Mouse (Mus musculus): ENCODE measurements at regions not wholly inside any gene's neighbourhood (a gene's known extent, or its start where the extent isn't known, plus 50 kb on each side); places are given as distances from the start of the nearest gene placed in this dataset.

DNA sequence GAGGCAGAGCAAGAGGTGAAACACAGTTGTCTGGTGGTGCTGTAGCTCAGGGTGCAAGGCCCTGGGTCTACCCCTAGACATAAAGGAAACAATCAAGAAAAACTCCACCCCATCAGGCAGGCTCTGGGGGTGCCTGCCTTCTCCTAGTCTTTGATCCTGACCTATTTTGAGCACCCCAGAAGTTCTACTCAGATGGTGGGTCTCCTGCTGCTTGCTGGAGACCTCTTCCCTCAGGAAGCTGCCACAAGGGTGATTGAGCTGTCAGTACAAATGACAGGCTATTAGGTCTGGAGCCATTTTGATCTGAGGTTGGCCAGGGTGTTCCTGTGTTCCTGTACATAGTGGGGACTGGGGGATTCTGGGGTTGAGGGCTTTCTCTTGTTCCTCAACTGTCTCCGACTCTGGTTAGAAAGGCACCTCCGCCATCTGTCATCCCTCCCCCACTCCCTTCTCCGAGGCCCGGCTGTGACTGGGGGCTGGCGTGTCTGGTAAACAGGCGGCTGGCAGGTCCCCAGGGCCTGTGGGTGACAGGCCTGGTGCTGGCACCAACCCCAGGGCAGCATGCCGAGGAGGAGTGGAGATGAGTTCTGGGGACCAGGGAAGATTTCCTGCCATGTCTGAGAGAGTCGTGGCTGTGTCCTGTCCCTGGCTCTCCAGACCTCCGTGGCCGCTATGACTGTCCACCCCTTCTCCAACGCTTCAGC, 97.2 kb downstream of the Cstad start:
- 34% methylated on average over 11 of the region's 11 CpGs for WGBS (ENCODE audit: insufficient replicate concordance)
- Histone ChIP-seq H3K27me3 (ENCODE audit: control insufficient read depth, insufficient read depth, low read length) (peaks cover 19% of the 10 kb centered on the region), H3K27ac (no peak overlapping the region), H3K36me3 (replicated peaks; ENCODE audit: control insufficient read depth, insufficient read depth, low read depth) (no peaks in the 10 kb centered on the region), H3K4me1 (replicated peaks; ENCODE audit: control insufficient read depth in 2 of 2, insufficient read depth in 2 of 2, low read length in 1 of 2) (0 out of 4 replicates have a peak, but pooled peaks cover 0 to 9% of the 10 kb centered on the region in 2 experiments), H3K9ac (replicated peaks) (no peak overlapping the region), H3K4me3 (ENCODE audit: insufficient read depth in 1 of 2, low read depth in 2 of 2, low read length in 2 of 2) (no peak overlapping the region), H3K4me2 (ENCODE audit: low read depth) (no peak overlapping the region), H3K9me3 (ENCODE audit: control insufficient read depth, low read length) (no peaks in the 10 kb centered on the region)
- no peak for TF ChIP-seq EP300 (IDR thresholded peaks at IDR 0.05; ENCODE audit: low read depth)
- TF ChIP-seq CTCF (IDR thresholded peaks at IDR 0.05; ENCODE audit: low read depth), result no peak
- no peak for ATAC-seq (ENCODE audit: insufficient read depth)
- DNase-seq (ENCODE audit: low read depth in 3 of 3, low spot score in 3 of 3), result no peak

DNA sequence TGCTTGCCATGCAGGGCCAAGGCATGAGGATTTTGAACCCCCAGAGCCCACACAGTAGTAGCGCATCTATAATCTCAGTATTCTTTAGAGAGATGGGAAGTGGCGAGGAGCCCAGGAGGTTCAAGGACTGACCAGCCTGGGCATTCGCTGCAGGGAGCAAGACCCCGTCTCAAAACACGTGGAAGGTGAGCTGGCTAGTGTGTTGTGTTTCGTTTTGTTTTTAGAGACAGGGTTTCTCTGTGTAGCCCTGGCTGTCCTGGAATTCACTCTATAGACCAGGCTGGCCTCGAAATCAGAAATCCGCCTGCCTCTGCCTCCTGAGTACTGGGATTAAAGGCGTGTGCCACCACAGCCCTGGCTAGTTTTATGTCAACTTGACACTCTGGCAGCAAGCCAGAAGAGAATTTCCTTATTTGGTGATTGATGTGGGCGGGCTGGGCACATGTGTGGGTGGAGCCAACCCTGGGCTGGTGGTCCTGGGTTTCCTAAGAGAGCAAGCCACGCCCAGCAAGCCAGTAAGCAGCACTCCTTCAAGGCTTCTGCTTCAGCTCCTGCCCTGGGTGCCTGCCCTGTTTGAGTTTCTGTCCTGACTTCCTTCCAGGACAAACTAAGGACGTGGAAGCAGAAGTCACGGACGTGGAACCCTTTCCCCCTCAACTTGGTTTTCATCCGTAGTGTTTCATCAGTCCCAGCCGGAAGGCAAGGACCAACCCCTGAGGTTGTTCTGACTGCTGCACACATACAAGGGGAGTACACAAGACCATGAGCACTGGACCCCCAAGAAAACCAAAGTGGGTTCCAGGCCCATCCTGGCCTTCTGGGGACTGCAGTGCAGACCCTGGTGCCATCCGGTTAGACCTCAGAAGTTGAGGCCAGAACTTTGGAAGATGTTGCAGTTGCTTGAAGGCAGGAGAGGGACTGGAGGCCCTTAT, 96.4 kb downstream of the Cstad start:
- no peaks in the 10 kb centered on the region for H3K36me3 ChIP-seq (replicated peaks; ENCODE audit: control insufficient read depth, insufficient read depth, low read depth)
- no peak for TF ChIP-seq EP300 (IDR thresholded peaks at IDR 0.05; ENCODE audit: low read depth)
- no peak for TF ChIP-seq CTCF (IDR thresholded peaks at IDR 0.05; ENCODE audit: low read depth)
- H3K27me3 ChIP-seq (ENCODE audit: control insufficient read depth, insufficient read depth, low read length), result peaks cover 19% of the 10 kb centered on the region
- DNase-seq (ENCODE audit: low read depth in 3 of 3, low spot score in 3 of 3), result no peak
- WGBS (ENCODE audit: insufficient replicate concordance), result 64% methylated on average over 17 of the region's 17 CpGs
- ATAC-seq (ENCODE audit: insufficient read depth), result no peak
- H3K27ac ChIP-seq, result no peak overlapping the region
- H3K4me1 ChIP-seq (replicated peaks; ENCODE audit: control insufficient read depth in 2 of 2, insufficient read depth in 2 of 2, low read length in 1 of 2), result 0 out of 4 replicates have a peak, but pooled peaks cover 0 to 9% of the 10 kb centered on the region in 2 experiments
- no peak overlapping the region for H3K9ac ChIP-seq (replicated peaks)
- no peak overlapping the region for H3K4me2 ChIP-seq (ENCODE audit: low read depth)
- no peak overlapping the region for H3K4me3 ChIP-seq (ENCODE audit: insufficient read depth in 1 of 2, low read depth in 2 of 2, low read length in 2 of 2)
- no peaks in the 10 kb centered on the region for H3K9me3 ChIP-seq (ENCODE audit: control insufficient read depth, low read length)

DNA sequence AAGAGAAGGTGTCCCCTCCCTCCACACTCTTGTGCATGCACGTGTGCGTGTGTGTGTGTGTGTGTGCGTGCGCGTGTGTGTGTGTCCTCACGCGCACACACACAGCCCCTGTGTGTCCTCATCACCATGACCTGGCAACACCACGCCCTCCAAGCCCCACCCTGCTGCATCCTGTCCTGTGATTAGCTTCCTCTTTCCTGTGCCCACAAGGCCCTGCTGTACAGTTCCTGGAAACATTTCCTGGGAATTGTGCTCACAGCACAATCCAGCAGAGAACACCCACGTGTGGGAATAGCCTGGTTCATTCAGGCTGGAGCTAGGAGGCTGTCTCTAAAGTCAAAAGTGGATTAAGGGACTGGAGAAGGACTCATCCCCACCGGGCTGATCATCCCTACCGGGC, 95.5 kb downstream of the Cstad start:
- Histone ChIP-seq H3K27ac (no peak overlapping the region), H3K4me1 (replicated peaks; ENCODE audit: control insufficient read depth in 2 of 2, insufficient read depth in 2 of 2, low read length in 1 of 2) (0 out of 4 replicates have a peak, but pooled peaks cover 0 to 10% of the 10 kb centered on the region in 2 experiments), H3K4me2 (ENCODE audit: low read depth) (no peak overlapping the region), H3K9ac (replicated peaks) (no peak overlapping the region), H3K9me3 (ENCODE audit: control insufficient read depth, low read length) (no peaks in the 10 kb centered on the region), H3K4me3 (ENCODE audit: insufficient read depth in 1 of 2, low read depth in 2 of 2, low read length in 2 of 2) (no peak overlapping the region), H3K36me3 (replicated peaks; ENCODE audit: control insufficient read depth, insufficient read depth, low read depth) (no peaks in the 10 kb centered on the region), H3K27me3 (ENCODE audit: control insufficient read depth, insufficient read depth, low read length) (peaks cover 19% of the 10 kb centered on the region)
- WGBS (ENCODE audit: insufficient replicate concordance), result 34% methylated on average over 11 of the region's 11 CpGs
- 0 out of 2 replicates have a peak, but pooled peaks have one; percentile 39 for ATAC-seq (ENCODE audit: insufficient read depth)
- no peak for DNase-seq (ENCODE audit: low read depth in 3 of 3, low spot score in 3 of 3)
- TF ChIP-seq EP300 (IDR thresholded peaks at IDR 0.05; ENCODE audit: low read depth) (no peak), CTCF (IDR thresholded peaks at IDR 0.05; ENCODE audit: low read depth) (no peak)

DNA sequence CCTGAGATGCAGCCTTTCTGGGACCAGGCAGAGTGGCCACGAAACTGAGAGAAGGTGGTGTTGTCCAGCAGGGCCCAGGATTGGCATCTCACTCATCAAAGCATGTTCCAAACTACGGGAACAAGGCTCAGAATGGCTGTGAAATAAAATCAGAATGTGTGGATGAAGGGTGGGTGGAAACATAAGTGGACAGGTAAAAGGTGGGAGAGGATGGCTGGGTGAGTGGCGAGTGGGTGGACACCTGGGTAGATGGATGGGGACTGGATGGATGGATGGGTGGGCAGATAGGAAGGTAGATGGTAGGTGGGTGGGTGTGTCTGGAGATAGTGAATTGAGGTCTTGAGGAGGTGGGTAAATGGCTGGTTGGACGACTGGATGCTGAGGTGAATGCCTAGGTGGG, 93.6 kb downstream of the Cstad start:
- H3K4me2 ChIP-seq (ENCODE audit: low read depth), result no peak overlapping the region
- H3K9me3 ChIP-seq (ENCODE audit: control insufficient read depth, low read length), result no peaks in the 10 kb centered on the region
- no peak overlapping the region for H3K4me3 ChIP-seq (ENCODE audit: insufficient read depth in 1 of 2, low read depth in 2 of 2, low read length in 2 of 2)
- H3K27ac ChIP-seq, result no peak overlapping the region
- DNase-seq (ENCODE audit: low read depth in 3 of 3, low spot score in 3 of 3) (no peak), ATAC-seq (ENCODE audit: insufficient read depth) (no peak)
- no peak overlapping the region for H3K9ac ChIP-seq (replicated peaks)
- H3K4me1 ChIP-seq (replicated peaks; ENCODE audit: control insufficient read depth in 2 of 2, insufficient read depth in 2 of 2, low read length in 1 of 2), result 0 out of 4 replicates have a peak, but pooled peaks cover 0 to 10% of the 10 kb centered on the region in 2 experiments
- peaks cover 12% of the 10 kb centered on the region for H3K27me3 ChIP-seq (ENCODE audit: control insufficient read depth, insufficient read depth, low read length)
- 48% methylated on average over 4 of the region's 4 CpGs for WGBS (ENCODE audit: insufficient replicate concordance)
- no peak for TF ChIP-seq EP300 (IDR thresholded peaks at IDR 0.05; ENCODE audit: low read depth)
- H3K36me3 ChIP-seq (replicated peaks; ENCODE audit: control insufficient read depth, insufficient read depth, low read depth), result no peaks in the 10 kb centered on the region

DNA sequence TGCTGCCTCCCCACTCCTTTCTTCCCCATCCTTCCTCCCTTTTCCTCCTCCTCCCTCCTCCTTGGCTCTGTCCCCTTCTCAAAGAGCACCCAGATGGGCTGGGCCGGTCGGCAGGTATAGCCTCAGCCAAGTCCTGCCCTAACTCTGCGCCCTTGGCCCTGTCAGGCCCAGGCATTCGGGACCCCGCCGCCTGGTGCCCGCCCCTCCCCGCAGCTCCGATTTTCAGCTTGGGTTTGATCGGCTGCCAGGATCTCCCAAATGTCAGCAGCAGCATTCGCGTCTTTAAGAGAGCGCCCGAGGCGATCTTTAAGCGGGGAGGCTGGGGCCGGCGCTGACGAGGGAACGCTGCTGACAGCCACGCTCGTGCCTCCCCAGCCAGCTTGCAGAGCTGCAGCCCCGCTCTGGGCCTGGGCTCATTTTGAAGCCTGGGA, 92.3 kb downstream of the Cstad start:
- Histone ChIP-seq H3K9ac (replicated peaks) (no peak overlapping the region), H3K27me3 (ENCODE audit: control insufficient read depth, insufficient read depth, low read length) (peaks cover 2% of the 10 kb centered on the region), H3K9me3 (ENCODE audit: control insufficient read depth, low read length) (no peaks in the 10 kb centered on the region), H3K4me3 (ENCODE audit: insufficient read depth in 1 of 2, low read depth in 2 of 2, low read length in 2 of 2) (no peak overlapping the region), H3K36me3 (replicated peaks; ENCODE audit: control insufficient read depth, insufficient read depth, low read depth) (no peaks in the 10 kb centered on the region), H3K4me2 (ENCODE audit: low read depth) (no peak overlapping the region), H3K4me1 (replicated peaks; ENCODE audit: control insufficient read depth in 2 of 2, insufficient read depth in 2 of 2, low read length in 1 of 2) (peaks cover 0 to 8% of the 10 kb centered on the region in 2 experiments; a peak in 1 of 4 replicates), H3K27ac (no peak overlapping the region)
- no peak for TF ChIP-seq EP300 (IDR thresholded peaks at IDR 0.05; ENCODE audit: low read depth)
- TF ChIP-seq CTCF (IDR thresholded peaks at IDR 0.05; ENCODE audit: low read depth), result no peak
- DNase-seq (ENCODE audit: low read depth in 3 of 3, low spot score in 3 of 3) (no peak), ATAC-seq (ENCODE audit: insufficient read depth) (no peak)
- WGBS (ENCODE audit: insufficient replicate concordance), result 32% methylated on average over 23 of the region's 23 CpGs
